Mouse (Mus musculus): ENCODE measurements around the gene Dll1. TPM values are rescaled to one million over a fixed set of nuclear protein-coding genes. Genes with fewer than 3 reads are reported as not detected.

The Dll1 gene
- polyA plus RNA-seq, 1 experiment = 13.3 TPM

DNA sequence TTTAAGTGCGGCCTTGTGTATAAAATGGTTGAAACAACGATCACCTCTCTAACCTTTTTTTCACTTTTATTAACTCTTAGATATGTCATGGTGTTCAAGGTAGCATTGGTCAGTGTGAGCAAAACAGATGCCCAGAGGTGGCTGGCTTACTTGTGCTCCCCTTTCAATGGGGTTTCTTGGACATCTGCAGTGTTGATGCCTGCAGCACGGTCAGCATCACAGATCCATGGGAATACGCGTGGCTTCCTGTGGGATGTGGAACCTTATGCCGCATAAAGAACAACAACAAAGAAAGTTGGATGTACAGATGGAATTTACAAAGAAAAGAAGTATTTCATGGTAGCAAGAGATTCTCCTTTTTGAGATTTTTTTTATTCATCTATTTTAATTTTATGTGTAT lies 44.8 kb upstream of the Dll1 start:
- H3K4me2 ChIP-seq (ENCODE audit: low read depth) = no peak overlapping the region
- H3K27me3 ChIP-seq (ENCODE audit: control insufficient read depth, insufficient read depth, insufficient read length) = no peaks in the 10 kb centered on the region
- no peak overlapping the region for H3K4me3 ChIP-seq
- H3K36me3 ChIP-seq (ENCODE audit: control insufficient read depth, insufficient read depth) = peaks cover 54% of the 10 kb centered on the region
- TF ChIP-seq REST (IDR thresholded peaks at IDR 0.05; ENCODE audit: insufficient read depth, insufficient read length) = no peak
- TF ChIP-seq SRF (IDR thresholded peaks at IDR 0.05; ENCODE audit: control insufficient read depth, insufficient read length, low read depth) = no peak
- TF ChIP-seq CEBPB (IDR thresholded peaks at IDR 0.05; ENCODE audit: insufficient read depth, poor library complexity, severe bottlenecking) = no peak
- TF ChIP-seq TCF3 (IDR thresholded peaks at IDR 0.05; ENCODE audit: insufficient read length, low read depth) = no peak
- no peak for TF ChIP-seq MYOD1 (IDR thresholded peaks at IDR 0.05; ENCODE audit: control insufficient read depth in 1 of 3, insufficient read length in 2 of 3, low read depth in 2 of 3)
- TF ChIP-seq MAX (IDR thresholded peaks at IDR 0.05; ENCODE audit: low read depth) = no peak
- TF ChIP-seq TCF12 (IDR thresholded peaks at IDR 0.05; ENCODE audit: insufficient read depth, poor library complexity, severe bottlenecking) = no peak
- no peak for TF ChIP-seq POLR2AphosphoS2 (IDR thresholded peaks at IDR 0.05; ENCODE audit: insufficient read length, low read depth)
- no peak for TF ChIP-seq E2F4 (IDR thresholded peaks at IDR 0.05; ENCODE audit: insufficient read depth)
- TF ChIP-seq MYOG (IDR thresholded peaks at IDR 0.05; ENCODE audit: control insufficient read depth in 1 of 3, insufficient read depth in 1 of 3, insufficient read length in 2 of 3, low read depth in 2 of 3) = no peak
- no peak for TF ChIP-seq POLR2A (IDR thresholded peaks at IDR 0.05; ENCODE audit: insufficient read length, low read depth)
- TF ChIP-seq USF1 (IDR thresholded peaks at IDR 0.05; ENCODE audit: low read depth) = no peak
- H3K79me2 ChIP-seq (ENCODE audit: control insufficient read depth, insufficient read depth) = no peaks in the 10 kb centered on the region
- no peak overlapping the region for H3ac ChIP-seq (ENCODE audit: control insufficient read depth, insufficient read length)

DNA sequence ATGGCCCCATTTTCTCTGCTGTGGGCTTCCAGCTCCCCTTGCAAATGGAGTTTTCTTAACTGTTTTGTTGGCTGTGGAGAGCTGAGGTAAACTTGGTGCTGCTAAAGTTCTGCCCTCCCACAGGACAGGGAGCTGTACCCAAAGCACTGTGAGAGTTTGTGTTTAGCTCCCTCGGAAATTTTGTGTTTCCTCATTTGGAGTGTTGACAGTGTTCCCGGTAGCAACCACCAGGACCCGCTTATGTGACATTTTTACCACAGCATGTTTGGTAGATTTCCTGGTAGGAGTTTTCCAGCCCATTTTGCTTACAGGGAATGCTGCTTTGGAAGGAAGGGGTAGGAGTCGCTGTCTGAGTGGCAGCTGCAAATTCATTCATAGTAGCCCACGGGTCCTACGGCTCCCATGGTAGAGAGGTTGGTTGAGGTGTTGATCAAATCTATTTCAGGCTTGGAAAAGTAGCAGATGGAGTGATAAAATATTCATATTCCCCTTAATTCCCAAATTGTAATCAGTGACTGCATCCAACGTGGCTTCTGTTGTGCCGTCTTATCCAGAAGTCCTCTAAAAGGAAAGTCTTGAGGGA lies 43.4 kb upstream of the Dll1 start:
- H3K79me2 ChIP-seq (ENCODE audit: control insufficient read depth, insufficient read depth) = no peaks in the 10 kb centered on the region
- TF ChIP-seq E2F4 (IDR thresholded peaks at IDR 0.05; ENCODE audit: insufficient read depth) (no peak), REST (IDR thresholded peaks at IDR 0.05; ENCODE audit: insufficient read depth, insufficient read length) (no peak), CEBPB (IDR thresholded peaks at IDR 0.05; ENCODE audit: insufficient read depth, poor library complexity, severe bottlenecking) (no peak), POLR2A (IDR thresholded peaks at IDR 0.05; ENCODE audit: insufficient read length, low read depth) (no peak), TCF3 (IDR thresholded peaks at IDR 0.05; ENCODE audit: insufficient read length, low read depth) (no peak), MAX (IDR thresholded peaks at IDR 0.05; ENCODE audit: low read depth) (no peak), MYOD1 (IDR thresholded peaks at IDR 0.05; ENCODE audit: control insufficient read depth in 1 of 3, insufficient read length in 2 of 3, low read depth in 2 of 3) (no peak), SRF (IDR thresholded peaks at IDR 0.05; ENCODE audit: control insufficient read depth, insufficient read length, low read depth) (no peak), MYOG (IDR thresholded peaks at IDR 0.05; ENCODE audit: control insufficient read depth in 1 of 3, insufficient read depth in 1 of 3, insufficient read length in 2 of 3, low read depth in 2 of 3) (no peak), TCF12 (IDR thresholded peaks at IDR 0.05; ENCODE audit: insufficient read depth, poor library complexity, severe bottlenecking) (no peak), POLR2AphosphoS2 (IDR thresholded peaks at IDR 0.05; ENCODE audit: insufficient read length, low read depth) (no peak), USF1 (IDR thresholded peaks at IDR 0.05; ENCODE audit: low read depth) (no peak)
- H3K4me2 ChIP-seq (ENCODE audit: low read depth) = no peak overlapping the region
- H3K36me3 ChIP-seq (ENCODE audit: control insufficient read depth, insufficient read depth) = peaks cover 63% of the 10 kb centered on the region
- no peak overlapping the region for H3ac ChIP-seq (ENCODE audit: control insufficient read depth, insufficient read length)
- H3K27me3 ChIP-seq (ENCODE audit: control insufficient read depth, insufficient read depth, insufficient read length) = no peaks in the 10 kb centered on the region
- no peak overlapping the region for H3K4me3 ChIP-seq

DNA sequence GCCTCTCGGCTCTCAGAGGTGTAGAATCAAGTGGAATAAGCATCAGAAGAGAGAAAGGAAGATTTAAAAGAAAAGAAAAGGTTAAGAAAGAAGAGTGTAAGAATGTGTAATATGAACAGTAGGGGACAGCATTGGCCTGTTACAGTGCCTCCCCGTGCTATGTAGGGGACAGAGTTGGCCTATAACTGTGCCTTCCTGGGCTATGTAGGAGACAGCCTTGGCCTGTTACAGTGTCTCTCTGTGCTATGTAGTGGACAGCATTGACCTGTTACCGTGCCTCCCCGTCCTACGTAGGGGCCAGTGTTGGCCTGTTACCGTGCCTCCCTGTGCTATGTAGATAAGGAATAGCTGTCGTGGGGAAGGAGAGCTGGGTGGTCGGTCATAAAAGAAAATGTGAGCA lies 42.9 kb upstream of the Dll1 start:
- no peak for TF ChIP-seq MYOD1 (IDR thresholded peaks at IDR 0.05; ENCODE audit: control insufficient read depth in 1 of 3, insufficient read length in 2 of 3, low read depth in 2 of 3)
- no peak for TF ChIP-seq REST (IDR thresholded peaks at IDR 0.05; ENCODE audit: insufficient read depth, insufficient read length)
- no peak for TF ChIP-seq SRF (IDR thresholded peaks at IDR 0.05; ENCODE audit: control insufficient read depth, insufficient read length, low read depth)
- TF ChIP-seq MAX (IDR thresholded peaks at IDR 0.05; ENCODE audit: low read depth) = no peak
- no peak for TF ChIP-seq USF1 (IDR thresholded peaks at IDR 0.05; ENCODE audit: low read depth)
- TF ChIP-seq E2F4 (IDR thresholded peaks at IDR 0.05; ENCODE audit: insufficient read depth) = no peak
- TF ChIP-seq POLR2AphosphoS2 (IDR thresholded peaks at IDR 0.05; ENCODE audit: insufficient read length, low read depth) = no peak
- TF ChIP-seq POLR2A (IDR thresholded peaks at IDR 0.05; ENCODE audit: insufficient read length, low read depth) = no peak
- no peak for TF ChIP-seq TCF3 (IDR thresholded peaks at IDR 0.05; ENCODE audit: insufficient read length, low read depth)
- Histone ChIP-seq H3ac (ENCODE audit: control insufficient read depth, insufficient read length) (no peak overlapping the region), H3K4me3 (no peak overlapping the region), H3K36me3 (ENCODE audit: control insufficient read depth, insufficient read depth) (peaks cover 62% of the 10 kb centered on the region), H3K79me2 (ENCODE audit: control insufficient read depth, insufficient read depth) (no peaks in the 10 kb centered on the region), H3K27me3 (ENCODE audit: control insufficient read depth, insufficient read depth, insufficient read length) (no peaks in the 10 kb centered on the region), H3K4me2 (ENCODE audit: low read depth) (no peak overlapping the region)

DNA sequence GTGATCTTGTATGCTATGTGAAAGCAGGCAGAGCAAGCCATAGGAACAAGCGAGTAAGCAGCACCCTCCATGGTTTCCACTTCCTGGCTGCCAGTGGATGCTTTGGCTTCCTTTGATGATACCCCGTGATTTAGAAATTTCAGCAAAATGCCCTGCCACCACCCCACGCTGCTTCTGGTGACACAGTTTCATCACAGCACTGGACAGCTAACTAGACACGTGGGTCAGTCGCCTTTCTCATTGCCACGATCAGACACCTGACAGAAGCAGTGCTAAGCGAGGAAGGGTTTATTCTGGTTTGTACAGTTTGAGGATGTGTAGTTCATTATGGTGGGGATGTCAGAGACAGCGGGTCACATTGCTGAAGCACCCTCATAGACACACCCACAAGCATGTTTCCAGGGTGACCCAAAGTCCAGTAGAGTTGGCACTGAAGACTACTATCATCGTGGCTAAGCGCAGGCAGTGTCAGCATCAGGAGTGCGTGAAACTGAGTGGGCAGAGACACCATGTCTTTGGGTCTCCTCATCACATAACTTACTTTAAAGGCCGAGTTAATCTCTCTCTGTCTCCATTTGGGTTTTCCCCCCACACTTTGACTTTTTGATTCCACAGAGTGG lies 40.0 kb upstream of the Dll1 start:
- no peak for TF ChIP-seq MYOG (IDR thresholded peaks at IDR 0.05; ENCODE audit: control insufficient read depth in 1 of 3, insufficient read depth in 1 of 3, insufficient read length in 2 of 3, low read depth in 2 of 3)
- no peak for TF ChIP-seq REST (IDR thresholded peaks at IDR 0.05; ENCODE audit: insufficient read depth, insufficient read length)
- no peak for TF ChIP-seq USF1 (IDR thresholded peaks at IDR 0.05; ENCODE audit: low read depth)
- no peak for TF ChIP-seq SRF (IDR thresholded peaks at IDR 0.05; ENCODE audit: control insufficient read depth, insufficient read length, low read depth)
- no peak for TF ChIP-seq TCF3 (IDR thresholded peaks at IDR 0.05; ENCODE audit: insufficient read length, low read depth)
- TF ChIP-seq E2F4 (IDR thresholded peaks at IDR 0.05; ENCODE audit: insufficient read depth) = no peak
- no peak for TF ChIP-seq POLR2AphosphoS2 (IDR thresholded peaks at IDR 0.05; ENCODE audit: insufficient read length, low read depth)
- TF ChIP-seq MYOD1 (IDR thresholded peaks at IDR 0.05; ENCODE audit: control insufficient read depth in 1 of 3, insufficient read length in 2 of 3, low read depth in 2 of 3) = no peak
- no peak for TF ChIP-seq CEBPB (IDR thresholded peaks at IDR 0.05; ENCODE audit: insufficient read depth, poor library complexity, severe bottlenecking)
- no peak for TF ChIP-seq POLR2A (IDR thresholded peaks at IDR 0.05; ENCODE audit: insufficient read length, low read depth)
- no peak for TF ChIP-seq MAX (IDR thresholded peaks at IDR 0.05; ENCODE audit: low read depth)
- no peak for TF ChIP-seq TCF12 (IDR thresholded peaks at IDR 0.05; ENCODE audit: insufficient read depth, poor library complexity, severe bottlenecking)
- Histone ChIP-seq H3K4me2 (ENCODE audit: low read depth) (no peak overlapping the region), H3K36me3 (ENCODE audit: control insufficient read depth, insufficient read depth) (peaks cover 60% of the 10 kb centered on the region), H3K27me3 (ENCODE audit: control insufficient read depth, insufficient read depth, insufficient read length) (no peaks in the 10 kb centered on the region), H3K4me3 (no peak overlapping the region), H3ac (ENCODE audit: control insufficient read depth, insufficient read length) (no peak overlapping the region), H3K79me2 (ENCODE audit: control insufficient read depth, insufficient read depth) (no peaks in the 10 kb centered on the region)

Data from myocyte (in vitro differentiated cells).